Mouse (Mus musculus) spleen, postnatal 36 days (tissue): ENCODE data around the gene Swi5.
A peak's percentile ranks its signal among the peaks of the same experiment; 100 is the strongest.

ENCODE experiments used
- DNase-seq, 2 experiments: peaks; one replicate each; pipeline ENCODE4 v3.0.0; 2022; ENCODE audit warnings: low spot score in 2 of 2, mixed read lengths in 1 of 2

Gene Swi5

GRCm38 (mm10) chr2:32287923-32288367 lies at the start of gene Swi5:
Gene Swi5, minus strand, starts transcription at chr2:32288075.
- peak; percentile 97 to 99 for DNase-seq

GRCm38 (mm10) chr2:32335888-32336287 lies 48.0 kb upstream of the Swi5 start:
- DNase-seq = no peak

- DNase-seq = no peak
These were observed 44.3 kb upstream of the Swi5 start for GRCm38 (mm10) chr2:32332159-32332558.

GRCm38 (mm10) chr2:32329531-32329930 lies 41.7 kb upstream of the Swi5 start:
- no peak for DNase-seq

DNA sequence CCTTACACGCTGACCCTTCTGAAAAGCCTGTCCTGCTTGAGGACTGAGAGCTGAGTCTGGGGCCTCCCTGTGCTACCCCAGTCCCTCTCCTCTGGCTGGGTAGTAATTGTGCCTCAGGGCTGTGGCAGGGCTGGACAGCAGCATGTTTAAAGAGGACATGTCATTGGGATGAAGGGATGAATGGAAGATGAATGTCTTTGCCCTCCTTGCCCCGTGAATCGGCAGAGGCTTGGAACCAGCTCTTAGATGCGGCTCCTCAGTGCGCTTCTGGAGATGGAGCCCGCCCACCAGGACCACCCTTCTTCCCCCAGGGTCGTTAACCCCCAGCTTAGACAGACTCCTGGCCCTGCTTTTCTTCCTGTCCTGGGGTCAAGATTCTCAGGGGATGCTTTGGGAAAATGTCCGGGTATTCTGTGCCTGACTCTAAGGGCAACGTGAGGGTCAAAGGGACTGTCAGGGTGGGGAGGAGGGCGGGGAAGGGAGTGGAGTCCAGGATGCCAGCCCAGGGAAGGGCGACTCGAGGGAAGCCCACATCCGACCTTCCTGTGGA lies 41.1 kb upstream of the Swi5 start:
- DNase-seq = no peak

DNA sequence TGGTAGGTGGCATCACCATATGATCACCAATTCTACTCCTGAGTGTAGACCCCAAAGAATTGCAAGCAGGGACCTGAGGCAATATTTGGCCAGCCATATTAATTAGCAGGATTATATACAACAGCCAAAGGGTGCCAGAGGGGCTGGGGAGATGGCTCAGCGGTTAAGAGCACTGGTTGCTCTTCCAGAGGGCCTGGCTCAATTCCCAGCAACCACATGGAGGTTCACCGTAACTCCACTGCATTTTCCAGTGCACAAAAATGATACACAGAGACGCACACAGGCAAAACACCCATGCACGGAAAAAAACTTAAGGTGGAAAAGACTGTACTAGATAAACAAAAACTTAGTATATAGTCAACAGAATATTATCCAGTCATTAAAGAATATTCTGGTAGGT lies 39.3 kb upstream of the Swi5 start:
- no peak for DNase-seq

DNA sequence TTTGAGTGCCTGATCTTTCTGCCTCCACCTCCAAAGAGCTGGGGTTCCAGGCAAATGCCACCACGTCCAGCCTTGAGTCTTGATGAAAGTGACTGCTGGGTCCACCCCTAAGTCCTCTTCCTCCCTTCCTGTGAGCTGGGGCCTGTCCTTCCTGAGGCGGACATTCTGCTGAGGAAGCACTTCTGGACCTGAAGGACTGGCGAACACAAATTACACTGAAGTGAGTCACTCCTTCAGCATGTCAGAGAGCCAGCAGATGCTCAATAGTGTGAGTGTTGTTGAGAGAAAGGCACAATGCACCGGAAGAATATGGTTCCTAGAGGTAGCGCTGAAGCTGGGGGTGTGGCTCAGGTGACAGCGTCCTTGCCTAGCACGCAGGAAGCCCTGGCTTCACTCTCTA lies 37.5 kb upstream of the Swi5 start:
- DNase-seq = no peak

DNA sequence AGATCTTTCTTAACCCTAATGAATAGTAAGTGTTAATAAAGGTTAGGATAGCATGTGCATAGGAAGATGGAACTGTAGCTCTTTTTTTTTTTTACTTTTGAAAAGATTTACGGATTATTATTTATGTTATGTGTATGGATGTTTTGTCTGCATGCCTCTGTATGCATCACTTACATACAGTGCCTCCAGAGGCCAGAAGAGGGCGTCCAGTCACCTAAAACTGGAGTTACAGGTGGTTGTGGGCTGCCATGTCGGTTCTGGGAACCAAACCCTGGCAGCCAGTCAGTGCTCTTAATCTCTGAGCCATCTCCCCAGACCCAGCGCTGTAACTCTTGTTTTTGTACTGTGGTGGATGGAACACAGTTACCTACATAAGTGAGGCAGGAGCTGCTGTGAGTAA lies 36.4 kb upstream of the Swi5 start:
- DNase-seq = no peak

DNA sequence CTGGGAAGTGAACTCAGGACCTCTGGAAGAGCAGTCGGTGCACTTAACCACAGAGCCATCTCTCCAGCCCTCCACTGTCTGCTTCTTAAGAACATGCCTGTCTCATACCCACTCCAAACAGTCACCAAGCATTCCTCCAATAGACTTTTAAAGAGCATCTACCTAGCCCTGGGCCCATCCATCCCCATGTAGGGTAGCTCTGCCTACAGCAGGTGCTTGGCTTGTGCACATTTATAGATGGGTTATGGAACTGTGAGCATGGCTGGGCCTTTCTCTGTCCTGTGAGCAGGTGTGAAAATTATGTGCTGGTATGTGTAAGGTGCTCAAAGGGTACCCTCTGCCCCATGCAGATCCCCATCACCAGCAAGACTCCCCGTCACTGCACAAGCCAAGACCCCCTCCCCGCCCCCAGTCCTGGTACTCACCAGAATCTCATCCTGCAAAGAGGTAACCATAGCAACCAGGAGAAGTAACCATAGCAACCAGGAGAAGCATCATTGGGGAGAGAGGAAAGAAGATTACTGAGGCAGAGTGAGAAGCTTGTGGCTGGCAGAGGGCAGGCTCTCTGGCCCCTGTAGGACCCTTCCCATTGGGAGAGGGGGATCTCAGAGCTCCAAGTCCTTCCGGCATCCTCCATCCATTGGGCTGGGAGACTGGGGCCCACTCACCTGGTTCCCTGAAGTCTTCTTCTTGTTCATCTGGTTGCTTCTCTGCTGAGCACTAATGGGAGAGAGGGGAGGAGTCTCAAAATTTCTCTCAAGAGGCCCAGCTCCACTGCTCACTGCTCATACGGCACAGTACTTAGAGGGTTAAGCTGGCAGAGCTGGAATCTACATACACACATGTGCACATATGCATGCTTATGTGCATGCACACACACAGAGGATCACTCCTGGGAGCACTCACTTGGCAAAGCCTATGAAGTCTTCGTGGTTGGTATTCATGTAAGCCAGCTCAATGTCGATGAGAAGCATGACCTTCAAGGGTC lies 35.2 kb upstream of the Swi5 start:
- no peak for DNase-seq

DNA sequence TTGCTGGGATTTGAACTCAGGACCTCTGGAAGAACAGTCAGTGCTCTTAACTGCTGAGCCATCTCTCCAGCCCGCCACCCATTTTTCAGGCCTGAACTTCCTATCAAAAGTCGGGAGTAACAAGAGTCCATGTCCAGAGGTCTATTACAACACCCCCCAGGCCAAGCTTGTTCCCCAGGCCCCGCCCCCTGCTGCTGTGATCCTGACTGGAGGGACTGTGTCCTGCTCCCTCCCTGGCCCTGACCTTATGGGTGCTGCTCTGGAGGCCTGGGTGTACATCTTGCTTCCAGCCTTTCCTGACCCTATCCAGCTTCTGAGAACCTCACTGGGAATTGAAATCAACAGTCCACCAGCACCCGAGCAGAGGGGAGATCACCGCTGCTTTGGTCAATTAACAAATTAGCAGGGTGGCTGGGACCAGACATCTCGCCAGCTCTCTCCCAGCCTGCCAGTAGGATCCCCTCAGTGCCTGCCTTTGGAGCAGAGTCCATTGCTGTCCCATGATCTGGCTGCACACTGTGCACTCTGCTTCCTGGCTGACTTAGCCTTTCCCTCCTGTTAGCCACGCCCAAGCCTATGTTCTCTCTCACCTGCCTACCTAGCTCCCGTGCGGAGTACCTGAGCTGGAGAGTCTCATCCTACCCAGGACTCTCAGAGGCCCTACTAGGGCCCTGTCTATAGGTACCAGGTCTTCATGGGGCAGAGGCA lies 33.9 kb upstream of the Swi5 start:
- DNase-seq = no peak

DNA sequence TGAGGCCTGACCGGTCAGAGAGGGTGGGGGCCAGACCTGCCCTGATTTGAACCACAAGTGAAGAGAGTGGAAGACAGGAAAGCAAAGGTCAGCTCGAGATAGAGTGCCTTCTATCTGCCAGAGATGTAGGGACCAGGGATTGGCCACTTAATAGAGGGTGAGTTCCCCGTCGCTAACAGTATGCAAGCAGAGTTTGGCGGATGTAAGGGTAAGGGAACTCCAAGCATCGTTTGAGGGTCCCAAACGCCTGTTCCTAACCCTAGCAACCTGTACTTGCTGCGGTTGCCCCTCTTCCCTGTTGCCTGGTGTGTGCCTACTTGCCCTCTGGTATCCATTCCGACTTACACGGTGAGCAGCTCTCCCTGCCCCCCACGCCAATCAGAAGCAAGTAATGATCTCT lies 32.8 kb upstream of the Swi5 start:
- no peak for DNase-seq

DNA sequence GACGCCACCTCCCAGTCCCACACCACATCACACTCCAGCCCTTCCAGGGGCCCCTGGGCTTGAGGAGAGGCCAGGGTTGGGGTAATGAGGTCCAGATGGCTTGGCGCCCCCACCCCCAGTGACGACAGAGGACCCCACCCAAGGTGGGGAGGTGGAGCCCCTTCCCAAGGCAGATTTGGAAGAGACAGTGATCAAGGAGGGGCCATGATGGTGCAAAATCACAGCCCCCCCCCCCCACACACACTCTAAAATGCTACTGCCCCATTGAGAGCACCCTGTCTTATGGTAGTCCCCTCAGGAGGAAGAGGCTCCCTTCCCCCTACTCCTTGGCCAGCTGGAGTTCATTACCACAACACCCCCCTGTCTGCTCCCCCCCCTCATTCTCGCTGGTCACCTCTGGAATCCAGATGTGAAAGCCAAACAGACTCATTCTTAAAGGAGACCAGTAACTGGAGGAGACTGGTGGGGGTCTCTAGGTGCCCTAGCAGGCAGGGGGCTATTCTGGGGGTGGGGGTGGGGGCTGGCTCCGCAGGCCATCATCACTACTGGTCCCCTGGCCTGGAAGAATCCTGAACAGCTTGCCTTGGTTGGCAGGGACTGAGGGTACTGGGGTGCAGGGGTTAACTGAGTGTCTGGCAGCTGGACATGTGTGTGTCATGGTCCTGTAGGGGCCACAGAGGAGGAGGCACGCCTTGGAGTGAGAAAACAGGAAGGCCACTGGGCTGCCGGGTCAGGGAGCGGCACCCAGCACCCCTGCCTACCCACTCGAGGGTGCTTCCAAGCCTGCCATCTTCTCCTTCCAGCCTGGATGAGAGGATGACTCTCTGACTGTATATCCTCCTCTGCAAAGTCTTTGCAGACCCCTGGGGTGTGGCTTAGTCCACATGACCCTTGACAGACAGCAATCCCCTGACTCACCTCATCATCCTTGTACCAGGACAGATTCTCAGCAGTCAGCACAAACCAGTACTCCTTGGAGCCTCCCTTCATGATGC lies 32.0 kb upstream of the Swi5 start:
- no peak for DNase-seq

- no peak for DNase-seq
These were observed 31.1 kb upstream of the Swi5 start for GRCm38 (mm10) chr2:32318709-32319585.

DNA sequence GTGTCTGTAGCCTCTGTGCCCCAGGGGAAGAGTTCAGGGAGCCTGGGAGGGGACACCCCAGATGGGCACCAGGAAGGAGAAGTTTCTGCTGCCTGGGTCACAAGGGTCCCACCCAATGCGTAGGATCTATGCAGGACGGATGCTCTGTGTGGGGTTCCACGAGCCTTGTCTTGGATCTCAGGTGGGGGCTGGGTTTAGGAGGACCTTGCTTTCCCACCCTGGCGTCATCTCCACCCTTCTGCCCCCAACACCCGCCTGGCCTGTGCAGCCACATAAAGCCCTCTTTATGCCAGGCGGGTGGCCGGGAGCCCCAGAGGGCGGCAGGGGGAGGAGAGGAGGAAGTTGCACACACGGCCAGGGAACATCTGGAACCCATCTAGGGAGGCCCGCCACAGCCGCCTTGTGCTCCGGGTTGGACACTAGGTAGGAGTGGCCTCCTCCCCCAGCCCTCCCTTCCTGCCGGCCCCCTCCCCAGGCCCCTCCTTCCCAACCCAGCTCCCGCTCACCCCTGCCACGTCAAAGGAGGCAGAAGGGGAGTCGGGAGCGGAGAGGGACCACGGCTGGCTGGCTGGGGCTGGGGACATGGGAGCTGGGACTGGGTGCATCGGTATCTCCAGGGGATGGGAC lies 30.0 kb upstream of the Swi5 start:
- no peak for DNase-seq

DNA sequence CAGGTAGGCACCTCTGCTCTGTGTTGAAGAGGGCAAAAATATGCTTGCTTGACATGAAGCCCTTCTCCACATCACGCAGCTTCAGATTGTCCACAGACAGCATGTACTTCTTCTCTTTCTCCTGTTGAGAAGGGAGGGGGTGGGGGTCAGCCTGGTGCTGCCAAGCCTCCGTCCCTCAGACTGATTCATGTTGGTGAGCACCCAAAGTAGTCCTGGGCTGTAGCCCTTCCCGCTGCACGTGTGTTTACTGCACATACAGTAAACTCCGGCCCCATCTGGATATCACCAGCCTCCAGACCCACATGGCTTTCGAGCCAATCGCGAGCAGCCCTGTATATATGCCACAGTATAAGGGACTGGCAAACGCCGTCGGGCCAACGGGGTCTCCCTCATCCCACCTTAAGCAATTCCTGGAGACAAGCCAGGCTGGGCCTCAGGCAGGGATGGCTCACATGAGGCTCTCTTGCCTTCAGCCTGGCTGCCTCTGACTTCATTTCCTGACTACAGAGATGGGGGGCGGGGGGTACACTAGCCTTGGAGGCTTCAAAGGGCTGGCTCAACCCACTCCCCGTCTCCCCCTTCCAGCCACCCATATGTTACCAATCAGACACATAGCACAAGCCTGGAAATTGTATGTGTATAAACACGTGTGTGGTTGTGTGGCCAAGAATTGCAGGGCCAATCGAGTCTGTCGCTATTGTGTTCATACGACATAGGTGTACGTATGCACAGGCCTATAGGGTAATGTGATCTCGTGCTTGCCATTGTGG lies 29.2 kb upstream of the Swi5 start:
- DNase-seq = no peak

- no peak for DNase-seq
These were observed 27.9 kb upstream of the Swi5 start for GRCm38 (mm10) chr2:32315751-32316150.

GRCm38 (mm10) chr2:32314831-32315230 lies 27.0 kb upstream of the Swi5 start:
- DNase-seq = no peak

GRCm38 (mm10) chr2:32312318-32312964 lies 24.6 kb upstream of the Swi5 start:
- DNase-seq = peak; percentile 72 to 75
